Mouse (Mus musculus) thymus, postnatal 10 days (tissue): ENCODE data around the gene Nckap5l.
"Not testable (repeated sequence)": the region's sequence is repeated elsewhere in the genome, so short reads cannot be mapped to it uniquely, and the experiment has no call there.

Source experiments
- DNase-seq, 2 experiments: peaks; one replicate each; pipeline ENCODE4 v3.0.0; 2021; ENCODE audit warnings: low spot score in 2 of 2

Nckap5l gene

GRCm38 (mm10) chr15:99396875-99397274 lies 60.7 kb downstream of the Nckap5l start:
- no peak for DNase-seq

- DNase-seq = no peak
Measured at GRCm38 (mm10) chr15:99396462-99396861, 61.1 kb downstream of the Nckap5l start.

GRCm38 (mm10) chr15:99393386-99394252 lies 63.9 kb downstream of the Nckap5l start:
- no peak for DNase-seq

GRCm38 (mm10) chr15:99392486-99393385 lies 64.8 kb downstream of the Nckap5l start, which contains the start of gene Tmbim6:
Gene Tmbim6 (plus strand): TSS chr15:99392882.
- DNase-seq = peak; percentile 99 to 100

GRCm38 (mm10) chr15:99391975-99392374 lies 65.6 kb downstream of the Nckap5l start:
- DNase-seq = no peak

- no peak for DNase-seq
Measured at GRCm38 (mm10) chr15:99390472-99391401, 66.8 kb downstream of the Nckap5l start.

- DNase-seq = no peak
Measured at GRCm38 (mm10) chr15:99387976-99388375, 69.6 kb downstream of the Nckap5l start.

GRCm38 (mm10) chr15:99386796-99387195 lies 70.8 kb downstream of the Nckap5l start:
- DNase-seq = no peak

GRCm38 (mm10) chr15:99386110-99386509 lies 71.4 kb downstream of the Nckap5l start:
- DNase-seq = not testable (repeated sequence)

- DNase-seq = no peak
Measured at GRCm38 (mm10) chr15:99384071-99384470, 73.5 kb downstream of the Nckap5l start.

GRCm38 (mm10) chr15:99382893-99383292 lies 74.7 kb downstream of the Nckap5l start:
- DNase-seq = no peak

- no peak for DNase-seq
Measured at GRCm38 (mm10) chr15:99376240-99376639, 81.3 kb downstream of the Nckap5l start.

- DNase-seq = no peak
Measured at GRCm38 (mm10) chr15:99375581-99375980, 82.0 kb downstream of the Nckap5l start.

GRCm38 (mm10) chr15:99375036-99375435 lies 82.5 kb downstream of the Nckap5l start:
- DNase-seq = no peak

- DNase-seq = no peak
Measured at GRCm38 (mm10) chr15:99372761-99373160, 84.8 kb downstream of the Nckap5l start.
